Mouse (Mus musculus) fibroblast of lung, adult 2 months (primary cell): ENCODE results near the gene Gns.

ENCODE experiments used
- DNase-seq: peaks from one replicate; pipeline ENCODE4 v3.0.0-alpha.2; 2011; ENCODE audit warnings: low read depth

Gns gene

GRCm38 (mm10) chr10:121403104-121403503 is 38.2 kb downstream of the Gns start:
- no peak for DNase-seq

DNA sequence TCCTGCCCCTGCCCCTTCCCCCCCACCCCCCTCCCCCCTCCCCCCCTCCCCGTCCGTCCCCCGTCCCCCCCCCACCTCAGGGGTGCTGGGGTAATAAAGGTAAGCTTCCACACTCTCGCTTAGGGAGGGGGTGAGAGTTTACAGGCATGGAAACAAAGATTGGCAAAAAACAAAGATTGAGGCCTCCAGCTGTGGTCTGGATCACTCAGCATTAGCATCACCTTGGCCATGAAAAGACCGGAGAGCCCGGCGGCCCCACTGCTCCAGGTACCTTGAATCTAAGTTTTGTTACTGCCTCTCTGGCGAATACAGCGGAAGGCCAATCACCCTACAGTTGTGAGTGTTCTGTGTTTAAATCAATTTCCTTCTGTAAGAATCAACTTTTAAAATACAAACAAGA is 39.1 kb downstream of the Gns start:
- no peak for DNase-seq

- DNase-seq = no peak
Observed at GRCm38 (mm10) chr10:121409717-121410116, 44.8 kb downstream of the Gns start.

DNA sequence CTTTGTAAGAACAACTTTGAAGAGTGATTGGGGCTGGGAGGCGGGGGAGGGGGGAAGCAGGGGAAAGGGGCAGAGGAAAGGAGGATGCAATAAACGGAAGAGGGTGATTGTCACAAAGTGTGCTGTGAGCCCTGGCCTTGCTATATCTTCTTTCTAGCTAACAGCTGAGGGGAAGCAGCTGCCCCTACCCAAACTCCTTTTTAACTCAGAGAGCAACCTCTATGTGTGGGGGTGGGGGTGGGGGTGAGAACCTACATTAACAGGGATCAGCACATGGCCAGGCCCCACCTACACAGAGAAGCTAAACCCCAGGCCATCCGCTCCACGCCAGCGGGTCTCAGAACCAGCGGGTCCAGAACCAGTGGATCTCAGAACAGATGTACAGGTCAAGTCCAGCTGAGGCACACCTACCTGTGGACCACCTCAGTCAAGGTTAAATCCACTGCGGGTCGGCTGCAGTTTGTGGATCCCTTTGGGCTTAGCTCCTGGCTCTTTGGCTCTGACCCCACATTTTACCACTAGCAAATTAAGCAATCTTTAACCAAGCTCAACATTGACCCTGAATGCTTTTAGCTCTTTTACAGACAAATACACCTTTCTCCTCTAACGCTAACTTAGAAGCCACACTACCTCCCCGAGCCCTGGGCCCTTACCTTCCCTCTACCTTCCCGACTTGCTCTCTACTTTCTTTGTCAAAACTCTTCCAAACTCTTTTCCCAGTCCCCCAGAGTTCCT is 47.0 kb downstream of the Gns start:
- DNase-seq = no peak

DNA sequence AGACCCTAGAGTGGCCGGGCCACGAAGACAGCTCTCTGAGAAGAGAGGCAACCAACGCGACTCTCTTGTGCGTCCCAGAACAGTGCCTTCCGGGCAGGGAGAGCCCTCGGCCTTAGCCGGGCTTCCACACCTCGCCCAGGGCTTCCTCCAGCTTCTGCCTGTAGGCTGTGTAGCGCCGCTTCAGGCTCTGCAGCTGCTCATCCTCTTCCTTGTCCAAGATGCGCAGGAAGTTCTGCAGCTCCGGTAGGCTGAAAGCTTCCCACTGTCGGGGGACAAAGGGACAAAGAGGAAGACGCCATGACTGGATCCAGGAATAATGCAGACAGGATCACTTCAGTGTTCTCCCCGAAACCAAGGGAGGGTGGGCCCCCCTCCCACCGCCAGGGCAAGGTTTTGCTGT is 47.9 kb downstream of the Gns start:
- no peak for DNase-seq

GRCm38 (mm10) chr10:121414127-121414526 is 49.2 kb downstream of the Gns start:
- DNase-seq = no peak

DNA sequence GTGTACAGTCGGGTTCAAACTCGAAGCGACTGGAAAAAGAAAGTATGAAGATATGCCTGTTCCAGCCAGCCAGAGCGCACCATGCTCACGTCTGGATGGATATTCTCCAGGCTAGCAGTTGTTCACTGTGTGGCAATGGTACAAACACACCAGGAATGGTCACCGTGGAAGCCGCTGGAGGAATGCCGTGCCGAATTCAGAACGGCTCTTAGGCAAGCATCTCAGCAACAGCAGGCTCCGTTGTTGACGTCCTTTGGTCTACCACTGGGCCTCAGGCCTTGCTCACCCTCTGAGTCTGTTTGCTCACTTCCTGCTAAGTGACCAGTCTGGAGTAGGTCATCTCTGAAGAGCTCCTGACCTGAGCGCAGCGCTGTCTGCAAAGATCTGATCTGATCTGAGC is 53.9 kb downstream of the Gns start:
- no peak for DNase-seq

DNA sequence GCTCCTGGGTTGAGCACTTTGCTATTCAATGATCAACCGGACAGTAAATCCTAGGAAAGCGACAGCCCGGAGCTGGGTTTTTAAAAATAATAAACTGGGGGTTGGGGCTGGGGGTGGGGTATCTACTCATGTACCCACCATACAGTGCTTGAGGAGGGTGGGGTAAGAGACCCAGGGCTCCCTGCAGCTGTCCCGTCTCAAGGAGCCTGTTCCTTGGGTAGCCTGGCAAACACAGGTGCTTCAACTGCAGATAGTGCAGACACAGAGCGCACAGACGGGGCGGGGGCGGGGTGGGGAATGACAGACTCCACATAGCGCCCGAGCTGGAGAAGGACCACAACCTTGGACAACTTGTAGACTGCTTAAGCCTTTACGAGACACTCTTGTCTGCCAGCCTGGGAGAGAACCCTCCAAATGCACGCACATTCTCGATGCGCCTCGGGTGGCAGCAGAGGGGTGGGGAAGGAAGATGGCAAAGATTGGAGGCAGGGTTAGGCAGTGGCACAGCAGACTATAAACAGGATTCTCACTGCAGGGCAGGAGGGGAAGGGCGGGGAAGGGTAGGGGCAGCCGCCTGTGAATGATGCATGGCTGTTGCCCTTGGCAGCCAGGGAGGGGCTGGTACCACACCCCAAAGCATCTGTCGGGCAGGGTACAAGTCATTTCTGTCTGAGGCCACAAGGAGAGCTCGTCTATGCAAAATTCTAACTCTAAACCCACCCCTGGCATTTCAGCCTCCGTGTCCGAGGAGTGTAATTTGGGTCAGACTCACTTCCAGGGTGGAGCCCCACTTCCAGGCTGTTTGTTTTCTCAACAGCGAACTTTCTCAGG is 55.0 kb downstream of the Gns start:
- DNase-seq = no peak

DNA sequence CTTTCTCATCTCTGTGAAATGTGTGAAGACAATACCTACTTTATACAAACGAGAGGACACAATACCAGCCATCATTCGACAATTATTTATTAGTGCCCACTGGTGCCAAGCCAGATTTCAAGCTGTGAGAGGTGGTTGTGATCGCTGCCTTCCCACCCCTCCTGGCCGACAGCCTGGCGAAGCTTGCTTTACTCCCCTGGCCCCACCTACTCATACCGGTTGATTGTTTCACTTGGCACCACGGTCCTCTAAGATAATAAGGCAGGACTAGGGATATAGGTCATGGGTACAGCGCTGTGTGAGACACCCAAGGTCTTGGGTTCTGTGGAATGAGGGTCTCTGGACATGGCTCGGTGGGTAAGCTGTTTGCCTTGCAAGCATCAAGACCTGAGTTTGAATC is 56.1 kb downstream of the Gns start:
- DNase-seq = no peak

DNA sequence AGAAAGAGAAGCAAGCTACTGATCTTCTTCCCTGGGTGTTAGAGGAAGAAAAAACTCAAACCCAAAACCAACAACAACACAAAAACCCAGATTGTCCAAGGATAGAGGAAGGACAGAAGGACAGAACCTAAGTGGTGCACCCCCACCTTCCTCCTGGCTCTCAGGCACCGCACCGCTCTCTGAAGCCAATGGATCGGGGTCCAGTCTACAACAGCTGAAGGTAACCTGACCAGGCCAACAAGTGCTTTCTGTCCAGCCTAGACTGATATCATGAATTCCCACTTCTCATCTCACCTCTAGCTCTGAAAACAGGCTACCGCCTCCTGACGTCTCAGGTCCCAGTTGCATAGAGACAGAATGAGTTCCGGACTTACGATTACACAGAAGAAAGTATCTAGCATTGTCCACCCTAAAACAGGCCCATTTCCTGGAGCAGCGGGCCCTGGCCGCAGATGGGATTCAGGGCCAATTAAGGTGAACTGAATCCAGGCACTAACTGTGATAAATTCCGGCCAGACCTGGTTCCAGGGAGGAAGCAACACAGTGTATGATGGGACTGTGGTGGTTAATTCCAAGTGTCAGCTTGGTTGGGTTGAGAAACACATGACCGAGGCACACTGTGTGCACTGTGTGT is 56.9 kb downstream of the Gns start:
- DNase-seq = no peak

GRCm38 (mm10) chr10:121422294-121422693 is 57.4 kb downstream of the Gns start:
- DNase-seq = no peak

DNA sequence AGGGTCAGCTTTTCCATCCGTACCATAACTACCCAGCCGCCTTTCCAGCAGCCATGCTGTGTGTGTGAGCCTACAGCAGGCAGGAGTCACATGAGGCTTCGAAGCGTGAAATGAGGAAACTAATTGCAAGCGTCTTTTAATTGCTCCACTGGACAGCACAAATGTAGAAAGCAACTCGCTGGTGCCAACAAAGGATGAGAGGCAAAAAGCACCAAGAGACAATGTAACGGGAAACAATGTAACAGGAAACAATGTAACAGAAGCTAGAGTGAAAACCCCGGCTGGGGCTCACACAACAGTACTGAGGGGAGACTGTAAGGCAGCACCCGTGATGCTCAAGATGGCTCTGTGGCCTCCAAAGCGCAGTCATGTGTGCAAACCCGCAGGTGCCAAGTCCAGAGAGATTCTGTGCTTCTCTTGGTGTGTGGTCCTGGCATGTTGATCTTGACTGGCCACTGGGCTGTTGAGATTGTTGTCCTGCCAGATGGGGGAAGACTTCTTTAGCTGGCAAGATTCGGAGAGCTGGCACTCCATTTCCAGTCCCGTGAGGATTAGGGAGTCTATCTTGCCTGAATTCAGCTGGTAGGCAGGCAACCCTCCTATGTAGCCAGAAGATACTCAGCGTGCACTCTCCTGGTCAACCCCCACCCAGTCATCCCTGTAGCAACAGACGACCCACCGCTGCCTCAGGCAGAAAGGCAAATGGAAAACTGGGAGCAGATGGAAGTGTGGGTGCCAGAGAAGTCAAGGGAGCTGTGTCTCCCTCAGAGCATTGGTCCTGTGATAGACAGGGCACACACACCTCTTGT is 58.9 kb downstream of the Gns start:
- DNase-seq = no peak

GRCm38 (mm10) chr10:121424455-121424854 is 59.6 kb downstream of the Gns start:
- no peak for DNase-seq

DNA sequence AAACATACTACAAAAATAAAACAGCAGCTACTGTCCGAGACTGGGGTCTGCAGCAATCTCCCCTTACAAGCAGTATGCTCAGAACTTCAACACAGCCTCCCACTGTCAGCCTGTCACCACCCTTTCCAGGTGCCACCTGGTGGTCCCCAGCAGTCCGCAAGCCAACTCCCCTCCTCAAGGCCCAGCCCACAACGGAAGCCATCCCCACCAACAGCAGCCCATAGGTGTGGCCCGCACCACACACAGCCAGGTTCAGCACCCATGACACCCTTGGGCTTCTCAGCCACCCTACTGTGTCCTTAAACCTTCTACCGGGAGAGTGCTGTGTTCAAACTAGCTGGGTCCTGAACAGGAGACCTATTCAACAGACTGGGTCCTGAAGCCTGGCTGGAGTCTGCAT is 60.2 kb downstream of the Gns start:
- no peak for DNase-seq

- DNase-seq = no peak
Observed at GRCm38 (mm10) chr10:121425506-121426025, 60.7 kb downstream of the Gns start.

GRCm38 (mm10) chr10:121426458-121427070 is 61.7 kb downstream of the Gns start:
- DNase-seq = no peak

- no peak for DNase-seq
Observed at GRCm38 (mm10) chr10:121427136-121427535, 62.2 kb downstream of the Gns start.

DNA sequence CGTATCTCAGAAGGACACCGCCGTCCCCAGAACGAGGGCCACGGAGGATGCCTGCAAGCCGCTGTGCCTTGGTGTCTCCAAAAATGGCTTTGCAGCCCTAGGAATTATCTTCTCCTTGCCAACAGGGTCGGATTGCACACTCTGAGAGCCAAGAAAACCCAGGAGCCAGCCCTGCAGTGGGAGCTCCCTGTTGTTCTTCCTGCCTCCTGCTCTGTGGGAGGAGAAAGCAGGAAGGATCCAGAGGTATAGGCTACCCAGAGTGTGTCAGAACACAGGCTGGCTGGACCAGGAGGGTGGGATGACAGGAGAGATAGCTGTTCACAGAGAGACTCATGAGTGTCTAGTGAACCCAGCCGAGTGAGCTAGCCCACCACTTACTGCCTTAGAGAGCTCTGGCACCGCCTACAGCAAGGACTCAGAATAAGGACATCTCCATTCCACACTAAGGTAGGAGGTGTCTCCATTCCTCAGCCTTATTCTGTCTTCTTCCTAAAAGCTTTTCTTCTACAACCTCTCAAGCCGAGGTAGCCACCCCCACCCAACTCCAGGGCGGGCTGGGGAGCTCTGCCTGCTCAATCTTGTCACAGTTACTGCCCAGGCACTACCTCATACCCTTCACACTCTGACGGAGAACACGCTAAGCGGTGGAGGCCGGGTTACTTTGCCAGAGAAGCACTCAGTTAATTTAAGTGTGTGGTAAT is 63.3 kb downstream of the Gns start:
- DNase-seq = no peak

DNA sequence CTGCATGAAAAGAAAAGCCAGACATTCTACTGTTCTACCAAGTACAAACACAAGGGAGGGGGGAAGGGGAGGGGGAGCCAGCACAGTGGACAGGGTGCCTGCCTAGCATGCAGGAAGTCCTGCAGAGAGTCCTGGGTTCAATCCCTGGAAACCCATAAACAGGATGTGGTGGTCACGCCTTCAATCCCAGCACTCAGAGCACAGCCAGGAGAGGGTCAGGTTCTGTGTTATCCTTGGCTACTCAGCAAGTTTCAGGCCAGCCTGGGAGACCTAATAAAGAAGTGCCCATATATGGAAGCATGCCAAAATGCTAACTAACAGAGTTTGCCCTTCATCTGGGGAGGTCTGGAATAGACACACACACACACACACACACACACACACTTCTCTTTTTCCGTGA is 64.2 kb downstream of the Gns start:
- peak; percentile 73 for DNase-seq

- no peak for DNase-seq
Observed at GRCm38 (mm10) chr10:121429581-121429980, 64.7 kb downstream of the Gns start.
